Mouse (Mus musculus): Measurements from ENCODE around the gene Ltbp4.

DNA sequence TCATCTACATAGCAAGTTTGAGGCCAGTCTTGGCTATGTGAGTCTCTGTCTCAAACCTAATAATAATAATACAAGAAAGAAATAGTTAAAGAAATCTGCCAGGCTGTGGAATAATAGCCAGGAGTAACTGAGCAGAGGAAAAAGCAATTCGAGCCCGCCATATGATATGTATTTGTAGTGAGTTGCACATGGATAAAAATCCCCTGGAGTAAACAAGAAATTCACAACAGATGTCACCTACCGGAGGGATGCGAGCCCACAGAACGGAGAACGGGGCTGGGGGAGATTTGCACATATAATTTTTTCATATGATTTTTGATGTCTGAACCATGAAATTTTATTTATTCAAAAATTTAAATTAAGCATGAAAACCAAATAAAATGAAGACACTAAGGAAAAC, 42.3 kb upstream of the Ltbp4 start:
- TF ChIP-seq GATA1 (IDR thresholded peaks at IDR 0.05; ENCODE audit: low read length) (no peak), TAL1 (IDR thresholded peaks at IDR 0.05; ENCODE audit: low read length) (no peak)

Measured in erythroblast, embryonic 14.5 days (primary cell).